Mouse (Mus musculus): ENCODE results near the gene Dusp6.
"Not testable (repeated sequence)": the region's sequence is repeated elsewhere in the genome, so short reads cannot be mapped to it uniquely, and the experiment has no call there.

Dusp6 gene

DNA sequence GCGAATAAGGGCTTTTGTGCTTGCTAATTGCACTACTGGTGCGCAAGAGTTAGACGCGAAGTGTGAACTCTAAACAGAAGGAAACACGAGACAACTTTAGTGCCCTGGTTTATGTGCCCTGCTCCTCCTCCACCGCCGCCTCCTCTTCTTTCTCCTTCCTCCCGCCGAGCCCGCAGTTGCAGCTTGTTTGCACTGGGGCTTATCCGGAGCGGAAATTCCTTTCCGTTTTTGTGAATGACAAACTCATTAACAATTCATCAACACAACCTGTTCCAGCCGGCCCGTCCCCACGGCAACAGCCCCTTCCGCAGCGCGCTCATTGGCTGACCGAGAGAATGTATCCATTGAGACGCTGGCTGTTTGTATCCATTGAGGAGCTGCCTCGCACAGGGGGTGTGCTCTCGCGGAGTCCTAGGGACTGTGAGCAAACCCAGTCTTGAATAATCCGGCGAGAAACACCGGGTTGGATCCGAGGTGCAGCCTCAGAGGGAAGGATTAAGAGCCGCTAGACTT lies at the start of gene Dusp6:
Dusp6 (plus strand) TSS at position 365 of the 513 bp plus-strand sequence.
- peak; percentile 75 for ATAC-seq (ENCODE audit: low TSS enrichment)

DNA sequence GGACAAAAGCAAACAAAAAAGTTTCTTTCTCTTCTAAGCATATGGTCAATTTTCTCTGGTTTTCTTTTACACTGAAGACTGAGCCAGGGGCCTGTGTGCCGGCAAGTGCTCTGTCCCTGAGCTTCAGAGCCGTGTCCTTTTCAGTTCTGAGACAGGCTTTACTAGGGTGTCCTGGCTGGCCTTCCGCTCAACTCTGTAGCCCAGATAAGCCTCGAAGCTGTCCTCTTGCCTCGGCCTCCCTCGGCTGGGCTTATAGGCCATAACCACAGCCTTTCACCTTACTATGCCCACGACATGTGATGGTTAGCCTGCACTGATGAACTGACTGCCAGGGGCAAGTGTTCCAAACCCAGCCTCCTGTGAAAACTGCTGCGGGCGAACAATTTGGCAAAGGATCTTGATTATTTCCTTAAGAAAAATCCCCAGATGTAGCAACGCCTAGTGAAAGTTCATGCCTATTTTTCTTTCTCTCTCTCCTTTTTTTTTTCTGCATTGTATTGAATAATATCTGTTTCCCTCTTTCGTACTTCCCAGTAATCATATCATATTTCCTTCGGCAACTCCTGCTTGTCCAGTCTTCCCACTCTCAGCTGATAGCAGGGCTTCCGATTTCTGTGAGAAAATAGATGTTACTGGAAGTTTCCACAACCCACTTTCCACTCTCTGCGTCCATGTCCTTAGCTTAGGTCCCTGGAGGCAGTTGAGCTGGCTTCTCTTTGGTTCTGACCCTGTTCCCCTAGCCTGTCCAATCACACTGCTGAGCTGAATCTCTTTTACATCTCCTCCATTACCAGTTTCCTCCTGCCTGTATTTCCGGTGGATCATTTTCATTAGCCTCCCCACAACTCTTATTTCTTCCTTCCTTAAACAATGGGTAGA lies 48.4 kb upstream of the Dusp6 start:
- no peak for ATAC-seq (ENCODE audit: low TSS enrichment)

DNA sequence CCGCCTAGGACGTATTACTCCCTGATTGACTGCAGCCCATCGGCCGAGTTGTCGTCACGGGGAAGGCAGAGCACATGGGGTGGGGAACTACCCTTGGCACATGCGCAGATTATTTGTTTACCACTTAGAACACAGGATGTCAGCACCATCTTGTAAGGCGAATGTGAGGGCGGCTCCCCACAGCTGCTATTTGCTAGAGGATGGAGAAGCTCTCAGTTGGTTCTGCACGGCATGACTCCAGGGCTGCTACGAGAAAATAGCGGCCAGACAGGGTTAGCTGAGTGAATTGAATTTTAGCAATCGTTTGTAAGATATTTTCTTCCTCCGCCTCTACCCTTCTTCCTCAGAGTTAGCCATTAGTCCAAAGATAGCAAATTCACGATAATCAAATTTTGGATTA lies 46.5 kb upstream of the Dusp6 start:
- ATAC-seq (ENCODE audit: low TSS enrichment): not testable (repeated sequence)

DNA sequence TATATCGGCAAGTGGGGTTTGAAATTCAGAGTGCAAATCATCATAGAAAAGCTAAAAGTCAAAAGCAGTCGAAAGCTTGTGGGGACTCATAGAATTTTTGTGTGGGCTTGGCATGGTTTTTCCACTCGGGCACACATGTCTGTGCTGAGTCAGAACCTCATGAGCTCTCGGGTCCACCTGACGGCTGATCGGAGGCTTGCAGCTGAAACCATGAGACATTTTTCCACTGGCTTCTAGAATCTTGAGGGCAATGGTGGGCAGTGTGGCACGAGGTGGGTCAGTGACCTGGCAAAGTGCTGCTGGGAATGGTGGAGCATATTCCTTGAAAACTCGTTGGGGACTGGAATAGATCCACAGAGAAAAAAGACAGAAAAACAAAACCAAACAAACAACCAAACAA lies 41.5 kb upstream of the Dusp6 start:
- no peak for ATAC-seq (ENCODE audit: low TSS enrichment)

DNA sequence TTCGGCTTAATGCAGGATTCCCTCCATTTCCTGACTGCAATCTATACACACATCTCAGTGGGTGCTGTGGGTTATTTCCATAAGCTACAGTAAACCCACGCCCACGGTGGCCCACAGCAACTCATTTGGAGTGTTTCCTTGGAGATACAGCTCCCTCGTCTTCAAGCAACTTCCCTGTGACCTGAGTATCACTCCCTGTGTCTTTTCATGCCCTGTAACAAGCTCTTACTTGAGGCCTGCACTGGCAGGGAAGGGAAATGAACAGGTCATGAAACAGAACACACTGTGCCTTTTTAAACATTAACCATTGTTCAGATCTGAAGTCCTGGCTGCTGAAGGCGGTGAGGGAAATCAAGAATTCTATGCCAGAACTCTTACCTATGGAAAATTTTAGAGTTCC lies 40.3 kb upstream of the Dusp6 start:
- peak; percentile 93 for ATAC-seq (ENCODE audit: low TSS enrichment)

DNA sequence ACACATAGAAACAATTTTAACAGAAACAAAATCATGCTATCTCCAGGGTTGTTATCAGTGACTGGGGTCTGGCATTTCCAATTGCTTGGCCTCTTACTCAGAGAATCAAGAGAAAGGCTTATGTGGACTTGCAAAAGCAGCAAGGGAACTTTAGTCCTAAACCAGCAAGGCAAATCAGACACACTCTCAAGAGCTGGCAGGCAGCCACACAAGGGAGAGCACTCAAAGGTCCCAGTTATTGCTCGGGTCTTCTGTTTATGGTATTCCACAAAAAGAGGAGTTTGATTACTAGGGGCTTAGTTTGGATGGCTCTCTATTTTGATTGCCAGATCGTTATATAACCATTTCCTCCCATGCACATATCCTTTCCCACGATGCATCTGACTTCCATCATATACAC lies 38.8 kb upstream of the Dusp6 start:
- ATAC-seq (ENCODE audit: low TSS enrichment): no peak

DNA sequence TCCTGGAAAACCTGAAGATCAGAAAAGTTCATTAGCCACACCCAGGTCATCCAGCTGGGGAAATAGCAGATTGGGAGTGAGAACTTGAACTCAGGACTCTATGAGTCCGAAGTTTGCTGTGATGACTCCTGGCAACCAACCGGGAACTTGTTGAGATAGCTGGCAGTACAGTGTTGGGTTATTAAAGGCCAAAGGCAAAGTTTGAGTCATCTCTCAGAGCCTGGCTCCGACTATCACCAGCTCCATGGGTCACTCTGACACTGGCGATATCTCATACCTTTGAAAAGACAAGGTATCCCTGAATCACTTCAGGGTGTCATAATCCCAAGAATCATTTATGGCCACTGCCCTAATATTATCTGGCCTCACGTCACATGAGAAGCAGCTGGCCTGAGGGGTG lies 36.2 kb upstream of the Dusp6 start:
- ATAC-seq (ENCODE audit: low TSS enrichment): no peak

DNA sequence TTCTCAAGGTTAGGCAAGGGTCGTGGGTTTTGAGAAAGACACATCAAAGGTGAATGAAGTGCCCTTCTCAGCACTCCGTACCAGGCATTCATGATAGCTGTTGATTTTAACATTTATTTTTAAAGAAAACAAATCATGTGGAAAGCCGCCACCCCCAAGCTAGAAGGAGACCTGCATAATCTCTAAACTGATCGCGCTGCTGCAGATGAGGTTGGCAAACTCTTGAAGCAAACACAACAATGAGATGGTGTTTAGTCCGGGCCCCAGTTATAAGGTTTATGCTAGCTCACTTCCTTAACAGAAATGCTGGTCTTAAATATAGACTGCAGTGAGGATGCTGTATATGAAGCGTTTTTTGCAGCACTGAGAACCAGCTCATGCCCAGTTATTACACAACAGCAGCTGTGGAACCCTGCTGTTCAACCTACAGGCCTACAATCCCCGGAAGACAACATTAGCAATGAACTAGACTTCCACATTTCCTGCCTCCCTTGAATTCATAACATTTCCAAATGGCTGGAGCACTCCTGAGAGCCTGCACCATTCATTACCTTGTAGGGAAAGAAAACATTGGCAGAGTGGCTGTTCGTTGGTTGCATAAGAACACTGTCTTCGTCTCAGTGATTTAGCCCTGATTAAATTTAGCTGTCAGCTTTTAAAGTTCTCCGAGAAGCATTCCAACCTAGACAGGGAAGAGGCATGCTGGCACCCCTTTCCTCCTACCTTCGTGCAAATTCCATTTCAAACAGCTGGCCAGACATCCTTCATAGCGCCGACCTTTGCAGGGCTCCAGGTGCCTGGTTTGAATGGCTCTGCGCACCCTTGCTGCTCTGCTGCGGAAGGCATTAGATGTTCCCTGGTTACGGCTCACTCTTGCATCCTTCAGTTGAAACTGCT lies 34.8 kb upstream of the Dusp6 start:
- peak; percentile 92 for ATAC-seq (ENCODE audit: low TSS enrichment)

DNA sequence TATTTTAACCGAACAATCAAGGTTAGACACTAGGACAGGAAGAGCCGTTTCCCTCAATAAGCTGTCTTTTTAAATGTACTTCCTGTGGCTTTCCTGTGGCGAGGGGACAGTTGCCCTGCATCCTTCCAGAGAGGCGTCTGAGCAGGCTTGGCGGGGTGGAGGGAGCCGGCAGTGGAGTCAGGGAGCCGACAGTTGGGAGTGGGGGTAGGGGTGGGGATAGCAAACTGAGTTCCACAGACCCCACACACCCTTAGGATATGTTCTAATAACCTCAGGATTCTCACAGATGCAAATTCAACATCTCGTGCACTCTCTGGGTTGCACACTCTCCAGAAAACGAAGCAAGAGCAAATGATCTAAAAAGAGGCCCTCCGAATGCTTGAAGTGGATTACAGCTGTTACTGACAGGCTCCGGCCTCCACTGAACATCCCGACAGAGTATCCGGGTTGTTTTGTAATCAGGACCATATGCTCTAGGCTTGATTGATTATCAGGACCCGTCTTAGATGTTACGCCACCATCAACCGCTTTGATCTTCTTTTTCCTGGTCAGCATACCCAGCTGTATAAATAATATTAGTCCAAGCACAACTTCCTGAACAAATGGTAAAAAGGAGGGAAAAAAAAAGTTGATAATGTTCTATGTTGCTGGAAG lies 33.9 kb upstream of the Dusp6 start:
- no peak for ATAC-seq (ENCODE audit: low TSS enrichment)

DNA sequence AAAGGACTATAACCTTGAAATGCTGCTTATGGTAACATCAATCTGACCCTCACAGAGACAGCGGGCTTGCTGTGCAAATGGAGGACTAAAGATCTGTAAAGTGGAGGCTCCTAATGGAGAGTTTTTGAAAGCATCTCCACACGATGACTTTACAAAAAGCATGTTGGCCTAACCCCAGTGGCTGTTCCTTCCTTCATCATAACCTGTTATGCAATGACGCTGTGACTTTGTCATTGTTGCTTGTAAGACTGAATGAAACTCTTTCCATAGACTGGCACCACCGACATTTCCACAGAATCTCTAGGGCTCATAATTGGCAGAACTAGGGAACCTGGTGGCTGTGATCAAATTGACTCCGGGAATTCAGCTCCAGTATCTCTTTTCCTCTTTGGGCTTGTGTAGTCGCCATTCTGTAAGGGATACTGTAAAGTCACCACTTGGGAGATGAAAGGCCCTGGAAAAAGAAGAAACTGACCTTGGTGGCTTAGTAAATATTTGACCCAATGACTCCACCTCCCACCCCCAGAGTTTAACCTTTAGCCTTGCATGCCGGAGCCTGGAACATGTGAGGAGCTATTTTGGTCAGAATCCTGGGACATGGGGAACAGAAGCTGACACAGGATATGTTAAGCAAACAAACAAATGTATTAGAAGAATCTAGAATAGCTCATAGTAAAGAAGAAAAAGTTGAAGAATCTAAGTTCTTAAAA lies 30.4 kb upstream of the Dusp6 start:
- ATAC-seq (ENCODE audit: low TSS enrichment): no peak

DNA sequence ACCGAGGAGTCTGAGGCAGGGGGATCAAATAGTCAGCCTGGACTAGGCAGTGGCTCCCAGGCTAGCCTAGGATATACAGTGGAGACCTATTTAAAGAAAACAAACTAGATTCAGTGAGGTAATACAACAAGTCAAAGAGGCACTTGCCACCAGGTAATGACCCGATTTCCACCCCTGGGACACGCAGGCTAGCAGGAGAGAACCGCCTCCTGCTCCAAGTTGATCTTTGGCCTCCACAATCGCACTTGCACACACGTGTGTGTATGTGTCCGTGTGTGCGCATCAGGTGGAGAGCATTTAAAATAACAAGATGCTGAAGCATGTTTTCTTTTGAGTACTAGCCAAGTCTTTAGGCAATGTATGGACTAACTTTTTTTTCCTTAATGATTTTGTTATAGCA lies 28.7 kb upstream of the Dusp6 start:
- no peak for ATAC-seq (ENCODE audit: low TSS enrichment)

DNA sequence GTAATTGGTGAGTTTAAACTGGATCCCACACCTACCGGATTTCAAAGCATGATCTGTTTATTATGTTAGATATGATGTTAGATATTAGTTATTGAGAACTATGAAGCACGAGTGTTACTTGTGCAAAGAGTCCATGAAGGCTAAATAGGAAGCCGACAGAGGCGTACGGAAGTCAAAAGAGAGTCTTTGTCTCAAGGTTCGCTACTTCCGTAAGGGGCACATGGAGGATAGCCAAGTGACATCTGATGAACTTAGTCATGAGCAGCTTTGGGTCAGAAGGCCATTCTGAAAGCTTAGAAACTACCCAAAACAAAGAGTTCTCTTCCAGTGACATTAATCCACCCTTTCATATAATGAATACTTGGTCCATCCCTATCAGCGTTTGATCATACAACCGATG lies 27.9 kb upstream of the Dusp6 start:
- ATAC-seq (ENCODE audit: low TSS enrichment): no peak

DNA sequence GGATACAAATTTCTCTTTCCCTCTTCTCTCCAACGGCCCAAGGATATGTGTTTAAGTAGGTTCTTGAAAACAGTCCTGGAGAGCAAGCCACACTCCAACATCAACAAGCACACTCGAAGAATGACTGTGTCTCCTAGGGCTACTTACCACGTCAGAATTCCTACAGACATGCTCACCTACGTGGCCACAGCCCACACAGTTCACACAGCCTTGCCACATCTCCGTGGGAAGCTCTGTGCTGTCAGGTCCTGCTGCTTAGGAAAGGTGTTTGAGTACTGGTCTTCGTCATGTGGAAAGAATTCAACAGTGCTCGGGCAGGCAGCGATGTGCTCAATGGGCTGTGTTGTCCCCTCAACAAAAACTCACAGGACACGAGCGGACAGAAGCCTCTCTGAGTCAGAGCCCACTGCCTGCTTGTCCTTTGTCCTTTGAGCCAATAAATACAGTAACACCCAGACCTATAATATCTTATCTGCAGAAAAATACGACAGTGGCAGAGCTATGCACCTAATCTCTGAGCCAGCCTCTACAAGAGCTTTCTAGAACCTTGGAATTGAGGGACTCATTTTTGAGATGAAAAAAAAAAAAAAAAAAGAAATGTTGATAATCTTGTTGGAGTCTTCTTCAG lies 25.7 kb upstream of the Dusp6 start:
- ATAC-seq (ENCODE audit: low TSS enrichment): no peak

DNA sequence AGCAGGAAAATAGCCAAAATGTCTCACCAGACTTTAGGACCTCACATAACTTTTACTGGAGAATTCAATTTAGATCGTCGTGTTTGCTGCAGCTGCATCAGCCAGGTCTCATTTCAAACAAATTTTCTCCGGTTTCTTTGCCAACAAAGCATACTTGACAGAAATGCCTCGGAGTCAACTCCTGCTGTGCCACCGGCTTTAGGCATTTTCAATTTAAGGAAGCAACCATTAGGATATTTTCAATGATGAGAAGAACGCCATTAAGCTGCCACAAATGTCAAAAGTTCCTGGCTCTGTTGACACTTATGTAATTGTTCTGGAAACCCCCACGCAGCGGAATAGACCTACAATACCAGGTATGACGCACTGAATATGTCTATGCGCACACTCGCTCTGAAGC lies 24.5 kb upstream of the Dusp6 start:
- no peak for ATAC-seq (ENCODE audit: low TSS enrichment)

DNA sequence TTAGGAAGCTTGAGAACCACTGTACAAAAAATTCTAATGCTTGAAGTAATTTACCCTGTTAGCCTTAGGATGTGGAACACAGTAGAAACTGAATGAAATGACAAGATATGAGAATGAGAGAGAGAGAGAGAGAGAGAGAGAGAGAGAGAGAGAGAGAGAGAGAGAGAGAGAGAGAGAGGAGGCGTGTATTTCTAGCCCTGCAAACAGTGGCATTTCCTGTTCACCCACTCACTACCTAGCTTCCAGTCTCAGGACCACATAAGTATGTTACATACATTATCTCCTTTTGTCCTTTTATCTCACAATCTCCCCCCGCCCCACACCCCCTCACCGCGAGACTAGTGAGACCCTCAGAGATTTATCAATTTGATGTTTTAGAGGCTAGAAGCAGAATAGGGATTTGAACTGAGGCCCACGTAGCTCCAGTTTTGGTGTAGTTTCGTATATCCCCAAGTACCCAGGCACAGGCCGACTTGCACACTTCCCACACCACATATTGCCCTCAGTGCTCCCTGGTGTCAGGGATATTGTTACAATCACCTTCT lies 21.7 kb upstream of the Dusp6 start:
- peak; percentile 1; the same call in 1 of the 2 replicates for ATAC-seq (ENCODE audit: low TSS enrichment)

DNA sequence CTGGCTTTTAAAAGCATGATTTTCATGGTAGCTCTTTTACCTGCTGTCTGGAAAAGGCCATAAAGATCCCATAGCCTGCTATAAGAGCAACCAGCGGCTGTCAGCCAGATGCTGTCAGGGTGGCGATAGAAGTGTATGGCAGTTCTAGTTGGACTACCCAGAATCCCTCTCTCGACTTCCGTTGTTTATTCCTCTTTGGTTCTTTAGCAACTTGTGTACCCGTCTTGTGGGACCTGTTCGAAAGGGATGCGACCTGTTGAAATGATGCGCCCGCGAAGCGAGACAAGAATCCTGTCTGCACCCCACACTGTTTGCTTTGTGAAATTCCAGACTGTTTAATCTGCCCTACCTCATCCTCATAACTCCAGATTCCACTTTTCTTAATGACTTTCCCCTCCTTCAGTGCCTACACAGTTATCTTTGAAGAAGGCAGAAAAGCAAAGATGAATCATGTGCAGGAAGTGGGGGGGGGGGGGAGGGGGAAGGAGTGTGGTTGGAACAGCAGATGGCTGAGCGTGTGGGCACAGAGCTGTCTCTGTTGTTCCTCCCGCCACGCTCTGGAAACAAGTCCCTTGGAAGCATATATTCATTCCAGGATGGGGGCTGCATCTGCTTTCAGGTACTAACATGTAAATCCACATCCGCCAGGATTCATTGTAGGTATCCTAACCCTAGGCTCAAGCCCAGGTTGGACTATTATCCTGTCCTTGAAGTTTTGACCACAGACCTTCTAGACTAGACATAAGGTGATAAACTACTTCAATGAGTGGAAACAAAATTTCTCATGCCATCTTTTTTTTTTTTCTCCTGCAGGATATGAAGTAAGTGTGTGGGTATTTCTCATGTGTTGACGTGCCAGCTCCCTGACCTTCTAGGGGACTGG lies 21.0 kb upstream of the Dusp6 start:
- ATAC-seq (ENCODE audit: low TSS enrichment): peak; percentile 89

DNA sequence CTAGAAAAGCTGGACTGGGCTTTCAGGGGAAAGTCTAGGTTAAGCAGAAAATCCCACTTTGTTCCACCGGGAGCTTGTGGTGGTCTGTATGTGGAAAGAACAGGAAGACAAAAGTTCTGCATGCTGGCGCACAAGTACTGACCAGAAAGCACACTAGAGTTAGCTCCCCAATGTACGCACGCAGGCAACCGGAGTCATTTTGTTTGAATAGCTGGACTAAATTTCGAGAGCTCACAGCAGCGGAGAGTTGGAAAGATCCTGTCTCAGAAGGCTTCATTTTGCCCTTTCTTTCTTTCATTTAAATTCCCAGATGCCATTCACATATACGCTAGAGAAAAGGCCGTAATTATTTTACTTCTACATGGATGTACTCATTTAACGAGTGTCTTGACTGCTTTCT lies 20.3 kb upstream of the Dusp6 start:
- ATAC-seq (ENCODE audit: low TSS enrichment): peak; percentile 13; the same call in 1 of the 2 replicates

DNA sequence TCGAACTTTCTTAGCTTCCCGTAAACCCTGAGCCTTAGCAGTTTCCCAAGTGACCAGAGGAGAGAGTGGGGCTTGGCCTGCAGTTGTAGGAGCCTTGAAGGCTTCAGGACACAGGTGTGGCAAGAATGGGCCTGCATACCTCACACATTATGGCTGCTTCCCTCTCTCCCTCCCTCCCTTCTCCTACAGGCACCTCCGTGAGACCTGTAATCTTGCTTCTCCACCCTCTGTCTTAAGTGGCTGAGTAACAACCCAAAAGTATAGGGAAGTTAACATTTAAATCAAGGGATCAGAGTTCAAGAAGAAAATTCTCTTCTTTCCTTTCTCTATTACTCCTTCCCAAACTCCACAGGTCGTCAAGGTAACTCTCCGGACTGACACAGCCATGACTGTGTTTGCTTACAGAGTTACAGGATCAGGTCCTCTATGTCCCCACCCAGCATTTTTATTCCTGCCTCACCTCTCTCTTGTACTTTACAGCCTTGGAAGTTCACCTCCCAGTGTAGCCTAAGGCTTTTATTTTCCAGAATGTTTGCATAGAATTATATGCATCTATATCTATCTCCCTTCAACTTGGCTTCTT lies 19.0 kb upstream of the Dusp6 start:
- no peak for ATAC-seq (ENCODE audit: low TSS enrichment)

DNA sequence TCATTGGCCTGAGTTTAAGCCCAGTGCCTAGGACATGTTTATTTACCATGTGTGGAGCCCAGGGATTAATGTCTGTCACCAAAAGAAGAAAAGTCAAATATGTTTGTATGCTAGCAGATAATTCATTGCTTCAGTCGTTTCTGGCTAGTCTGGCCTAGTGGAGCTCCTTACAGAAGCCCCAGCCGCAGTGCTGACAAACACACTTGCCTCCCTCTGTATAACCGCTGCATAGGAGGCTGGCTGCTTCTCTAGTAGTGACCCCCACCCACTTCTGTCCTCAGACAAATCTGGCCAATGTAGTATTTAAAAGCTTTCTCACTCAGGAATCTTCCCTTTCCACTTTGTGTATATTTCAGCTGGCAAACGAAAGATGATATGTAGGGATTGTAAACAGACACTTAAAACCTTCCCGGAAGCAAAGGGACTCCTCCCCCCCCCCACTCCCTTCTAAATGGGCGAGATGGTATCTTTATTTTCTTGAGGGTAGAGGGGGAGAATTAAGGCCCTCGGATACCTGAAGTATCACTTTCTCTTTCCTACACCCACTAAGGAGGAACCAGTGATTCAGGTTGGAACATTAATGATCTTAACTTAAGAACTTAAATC lies 18.3 kb upstream of the Dusp6 start:
- ATAC-seq (ENCODE audit: low TSS enrichment): no peak

All from frontal cortex, adult (tissue).